Mouse (Mus musculus) skeletal muscle tissue, adult 2 months (tissue): ENCODE data around the gene Cdc42.

ENCODE experiments used
- DNase-seq: peaks from one replicate; pipeline ENCODE4 v3.0.0-alpha.2; 2012; ENCODE audit warnings: low read depth, low spot score

Gene Cdc42

GRCm38 (mm10) chr4:137316027-137316770 lies 41.3 kb downstream of the Cdc42 start:
- no peak for DNase-seq

GRCm38 (mm10) chr4:137315061-137315460 lies 42.5 kb downstream of the Cdc42 start:
- no peak for DNase-seq

DNA sequence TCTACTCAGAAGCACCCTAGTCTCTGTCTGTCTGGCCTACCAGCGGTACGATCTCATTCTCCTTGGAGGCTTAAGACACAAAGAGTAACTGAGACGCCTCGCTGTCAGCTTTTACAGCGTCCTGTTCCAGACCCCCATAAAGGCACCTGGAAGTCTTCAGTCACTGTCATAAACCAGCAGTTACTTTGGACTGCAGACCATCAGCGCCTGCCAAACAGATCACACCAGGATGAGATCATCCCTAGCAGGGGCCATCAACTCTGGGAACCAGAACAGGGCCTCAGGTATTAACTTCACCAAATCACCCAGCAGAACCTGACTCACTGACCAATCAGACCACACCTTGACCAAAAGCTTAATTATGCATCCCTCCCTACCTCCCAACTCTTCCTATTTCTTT lies 43.0 kb downstream of the Cdc42 start:
- peak; percentile 62 for DNase-seq

DNA sequence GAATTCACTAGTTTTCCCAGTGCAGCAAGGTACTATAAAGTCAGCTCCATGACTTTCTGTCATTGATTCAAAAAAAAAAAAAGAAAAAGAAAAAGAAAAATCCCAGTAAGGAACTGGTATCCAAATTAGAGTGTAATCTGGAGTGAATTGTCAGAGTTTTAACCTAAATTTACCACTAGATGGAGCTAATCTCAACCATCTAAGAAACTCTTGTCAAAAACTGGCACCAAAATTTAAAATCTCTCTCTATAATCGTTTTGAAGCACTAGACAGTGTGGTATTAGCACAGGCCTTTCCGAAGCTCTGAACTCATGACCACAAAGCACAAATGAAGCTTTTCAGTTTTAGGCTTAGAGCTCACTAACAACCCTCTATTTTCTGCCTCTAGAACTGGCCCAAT lies 44.0 kb downstream of the Cdc42 start:
- no peak for DNase-seq

- peak; percentile 42 for DNase-seq
These were observed 49.1 kb downstream of the Cdc42 start for GRCm38 (mm10) chr4:137308377-137308776.

GRCm38 (mm10) chr4:137306991-137307706 lies 50.4 kb downstream of the Cdc42 start:
- no peak for DNase-seq

- no peak for DNase-seq
These were observed 51.0 kb downstream of the Cdc42 start for GRCm38 (mm10) chr4:137306577-137306888.

DNA sequence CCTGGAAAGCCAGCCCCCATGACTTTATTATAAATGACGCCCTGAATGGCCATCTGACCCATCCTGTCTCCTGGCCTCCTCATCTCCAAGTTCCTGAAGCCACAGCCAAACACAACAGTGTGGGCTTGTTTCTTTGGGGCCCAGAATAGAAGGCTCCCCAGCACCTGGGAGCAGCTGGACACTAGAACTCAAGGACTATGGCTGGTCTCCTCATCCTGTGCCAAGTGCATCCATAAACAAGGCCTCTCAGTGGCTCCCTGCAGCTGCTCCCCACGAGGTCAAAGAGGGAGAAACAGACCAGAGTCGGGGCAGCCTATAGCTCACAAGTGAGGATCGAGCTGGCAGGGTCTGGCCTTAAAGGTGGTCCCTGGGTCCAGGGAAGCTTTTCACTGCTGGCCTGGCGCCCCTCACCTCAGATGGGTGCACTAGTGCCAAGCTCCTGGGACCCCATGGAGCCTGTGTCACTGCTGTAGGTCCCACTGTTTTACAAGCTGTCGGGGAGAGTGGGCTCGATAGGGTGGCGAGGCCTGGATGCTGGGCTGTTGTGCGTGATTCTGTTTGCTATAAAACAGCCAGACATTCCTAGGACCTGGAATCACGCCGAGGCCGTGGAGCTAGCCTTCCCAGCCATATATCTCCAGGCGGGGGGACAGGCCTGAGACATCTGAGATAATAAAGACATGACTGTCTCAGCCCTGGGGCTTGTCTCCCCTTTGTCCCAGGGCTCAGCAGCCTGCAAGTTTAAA lies 51.5 kb downstream of the Cdc42 start:
- no peak for DNase-seq

- DNase-seq: no peak
These were observed 52.5 kb downstream of the Cdc42 start for GRCm38 (mm10) chr4:137305066-137305465.

- no peak for DNase-seq
These were observed 53.4 kb downstream of the Cdc42 start for GRCm38 (mm10) chr4:137304106-137304505.

DNA sequence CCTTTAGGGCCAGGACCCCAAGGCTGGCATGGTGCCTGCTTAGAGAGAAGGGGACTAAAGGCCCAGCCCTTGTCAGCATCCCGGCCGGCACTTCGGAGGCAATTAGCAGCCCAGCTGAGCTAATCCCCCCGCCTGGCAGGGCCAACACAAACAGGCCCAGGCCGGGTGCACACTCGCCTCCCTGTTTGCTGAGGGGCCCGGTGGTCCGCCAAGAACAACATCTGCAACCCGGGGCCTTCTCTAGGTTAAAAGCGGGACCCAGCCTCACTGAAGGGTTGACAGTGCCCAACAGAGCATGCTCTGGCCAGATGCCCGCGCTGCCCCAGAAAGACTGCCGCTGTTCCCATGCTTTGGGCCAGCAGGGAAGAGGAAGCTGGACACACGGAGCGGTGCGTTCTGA lies 55.9 kb downstream of the Cdc42 start:
- DNase-seq: no peak

DNA sequence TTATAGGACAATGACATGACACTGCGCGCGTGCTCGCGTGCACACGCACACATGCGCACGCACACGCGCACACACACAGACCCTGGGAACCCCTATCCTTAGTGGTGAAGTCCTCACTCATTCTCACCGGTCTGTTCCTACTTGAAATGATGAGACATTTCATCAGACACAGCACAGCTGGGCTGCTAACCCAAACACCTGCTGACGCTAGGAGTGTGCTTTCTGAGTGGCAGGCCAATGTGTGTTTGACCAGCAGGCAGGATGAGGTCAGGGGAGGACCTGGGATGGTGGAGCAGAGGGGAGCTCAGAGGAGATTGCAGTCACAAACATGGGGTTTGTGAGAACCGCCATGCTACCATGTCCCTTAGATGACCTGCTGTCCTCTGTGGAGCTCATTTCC lies 57.3 kb downstream of the Cdc42 start:
- DNase-seq: no peak

DNA sequence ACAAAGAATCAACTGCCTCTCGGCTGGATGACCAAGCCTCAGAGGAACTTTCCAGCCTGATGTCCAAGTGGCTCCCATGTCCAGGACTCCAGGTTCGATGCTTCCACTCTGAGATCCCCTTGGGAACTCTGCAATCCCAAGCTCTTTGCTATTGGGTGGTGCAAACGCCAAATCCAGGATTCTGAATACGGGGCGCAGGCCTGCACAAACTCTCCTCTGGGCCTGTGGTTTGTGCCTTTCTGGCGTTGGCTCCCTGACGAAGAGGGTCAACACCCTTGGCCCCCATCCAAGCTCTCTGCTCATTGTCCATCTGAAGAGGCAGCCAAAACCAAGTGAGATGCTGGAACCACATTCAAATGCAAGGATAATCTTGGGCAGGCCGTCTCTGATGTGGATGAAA lies 59.1 kb downstream of the Cdc42 start:
- no peak for DNase-seq

GRCm38 (mm10) chr4:137297611-137298010 lies 59.9 kb downstream of the Cdc42 start:
- no peak for DNase-seq

GRCm38 (mm10) chr4:137294951-137295350 lies 62.6 kb downstream of the Cdc42 start:
- no peak for DNase-seq

DNA sequence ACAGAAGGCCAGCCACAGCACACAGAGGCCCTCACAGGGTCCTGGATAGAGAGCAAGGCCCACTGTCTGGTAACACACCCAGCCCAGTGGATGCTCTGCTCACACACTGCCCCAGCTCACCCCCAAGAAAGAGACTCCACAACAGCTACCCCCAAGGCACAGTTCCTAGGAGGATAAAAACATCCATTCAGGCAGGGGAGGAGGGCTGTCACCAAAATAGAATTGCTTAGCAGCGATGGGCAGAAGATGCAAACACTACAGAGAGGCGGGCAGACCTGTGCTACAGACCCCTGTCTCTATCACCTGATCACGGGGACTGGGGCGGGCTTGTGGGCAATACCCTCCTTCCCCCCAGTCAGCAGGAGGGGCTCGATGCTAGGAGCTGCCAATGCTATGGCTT lies 63.0 kb downstream of the Cdc42 start:
- no peak for DNase-seq

DNA sequence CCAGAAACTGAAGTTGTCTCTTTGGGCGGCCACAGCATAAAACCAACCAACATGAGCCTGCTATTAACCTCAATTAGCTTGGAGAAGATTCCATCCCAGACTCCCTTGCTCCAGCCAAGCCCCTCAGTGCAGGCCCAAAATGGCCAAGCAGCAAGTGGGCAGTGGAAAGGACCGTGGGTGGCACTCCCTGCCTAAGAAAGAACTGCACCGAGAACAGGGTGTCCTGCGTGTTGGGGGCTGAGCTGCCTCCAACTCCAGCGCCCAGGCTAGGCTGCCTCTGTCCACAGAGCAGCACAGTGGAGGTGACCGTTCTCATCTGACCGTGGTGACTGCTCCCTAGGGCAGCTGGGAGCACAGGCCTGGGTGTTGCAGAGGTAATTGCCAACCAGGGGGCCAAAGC lies 63.5 kb downstream of the Cdc42 start:
- DNase-seq: no peak

GRCm38 (mm10) chr4:137292625-137293024 lies 64.9 kb downstream of the Cdc42 start:
- DNase-seq: peak; percentile 44

DNA sequence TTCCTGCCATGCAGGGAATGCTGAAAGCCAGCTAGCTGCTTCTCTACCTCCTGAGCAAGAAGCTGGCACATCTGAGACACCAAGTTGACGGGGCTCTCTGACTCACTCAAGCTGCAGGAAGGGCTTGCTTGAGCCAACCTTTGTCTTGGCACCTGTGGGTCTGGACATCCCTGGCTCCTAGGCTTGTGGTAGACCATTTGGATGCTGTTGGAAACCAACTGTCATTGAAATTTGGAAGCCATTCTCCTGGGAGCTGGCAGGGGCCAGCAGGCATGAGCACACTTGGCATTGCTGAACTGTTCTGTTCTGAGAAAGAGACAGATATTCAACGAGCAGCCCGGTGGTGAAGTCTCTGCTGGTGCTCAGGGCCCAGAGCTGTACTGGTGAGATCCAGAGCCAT lies 67.3 kb downstream of the Cdc42 start:
- no peak for DNase-seq

DNA sequence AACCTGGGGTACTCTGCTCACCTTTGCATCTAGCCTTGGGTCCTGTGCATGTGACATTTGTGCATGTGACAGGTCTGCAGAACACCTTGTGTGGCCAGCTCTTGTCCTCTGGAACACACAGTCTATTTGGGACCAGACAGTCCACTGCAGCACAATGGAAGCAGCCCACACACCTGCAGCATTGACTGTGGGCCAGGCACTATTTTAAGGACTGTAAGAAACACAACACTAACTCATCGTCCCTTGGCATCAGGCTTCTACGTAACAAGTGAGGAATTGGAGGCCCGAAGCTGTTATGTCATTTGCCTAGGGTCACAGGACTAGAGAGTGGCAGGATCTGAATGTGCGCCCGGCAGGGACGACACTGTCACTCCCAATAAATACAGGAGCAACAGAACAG lies 67.8 kb downstream of the Cdc42 start:
- DNase-seq: no peak

- peak; percentile 48 for DNase-seq
These were observed 69.7 kb downstream of the Cdc42 start for GRCm38 (mm10) chr4:137287818-137288217.

DNA sequence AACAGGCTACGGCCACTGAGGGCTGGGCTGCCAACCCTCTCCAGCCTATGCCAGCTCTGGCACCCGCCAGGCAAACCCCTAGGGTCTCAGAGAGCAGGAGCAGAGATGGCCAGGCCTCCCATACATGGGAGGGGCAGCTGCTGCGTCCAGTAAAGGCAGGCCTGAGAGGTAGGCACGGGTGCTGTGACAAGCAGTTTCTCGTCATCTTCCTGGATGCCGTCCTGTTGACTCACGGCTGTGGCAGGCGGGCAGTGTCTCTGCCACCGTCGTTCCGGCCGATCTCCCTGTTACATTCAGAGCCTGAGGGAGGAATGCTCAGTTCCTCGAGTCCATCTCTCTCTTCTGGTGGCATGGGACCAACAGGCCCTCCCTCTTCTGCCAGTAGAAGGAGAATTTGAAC lies 70.3 kb downstream of the Cdc42 start:
- DNase-seq: peak; percentile 64

GRCm38 (mm10) chr4:137286662-137286953 lies 70.9 kb downstream of the Cdc42 start:
- peak; percentile 49 for DNase-seq
